Mouse (Mus musculus): ENCODE measurements around the gene Gm33543. TPM values are rescaled to one million over a fixed set of nuclear protein-coding genes. Genes with fewer than 3 reads are reported as not detected.

Gm33543 gene
- polyA plus RNA-seq (2016; fragmentation: Nextera tagmentation; extraction: Ambion mirVana), result not detected in 2 replicates

DNA sequence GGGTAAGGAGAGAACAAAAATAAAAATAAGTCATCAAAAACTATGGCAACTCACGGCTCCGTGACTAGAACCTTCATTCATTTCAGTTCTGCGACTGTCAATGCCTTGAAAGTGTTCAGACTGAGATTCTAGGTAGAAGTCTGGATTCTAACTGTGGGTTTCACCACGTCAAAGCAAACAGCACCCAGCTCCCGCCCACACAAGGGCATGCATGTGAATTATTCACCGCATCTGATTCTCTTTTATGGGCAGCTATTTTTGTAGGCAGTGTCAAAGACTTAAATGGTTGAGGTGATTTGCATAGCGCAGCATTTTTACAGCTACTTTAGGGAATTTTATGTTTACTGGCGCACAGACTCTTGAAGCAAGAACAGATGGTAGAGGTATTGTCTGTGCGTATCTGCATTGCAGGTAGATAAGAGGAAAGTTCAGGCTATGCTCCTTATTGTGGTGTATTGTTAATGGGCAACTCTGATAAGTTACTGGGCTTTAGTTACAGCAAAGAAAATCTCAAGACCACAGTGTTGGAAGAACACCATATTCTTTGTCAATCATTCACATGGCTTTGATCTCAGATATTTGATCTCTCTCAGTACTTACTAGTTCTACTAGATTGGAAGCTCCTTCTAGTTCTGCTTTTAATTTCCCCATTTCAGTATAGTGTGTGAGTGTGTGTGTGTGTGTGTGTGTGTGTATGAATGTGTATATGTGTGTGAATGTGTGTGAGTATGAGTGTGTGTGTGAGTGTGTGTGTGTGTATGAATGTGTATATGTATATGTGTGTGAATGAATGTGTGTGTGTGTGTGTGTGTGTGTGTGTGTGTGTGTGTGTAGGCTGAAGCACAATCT is at the start of gene Gm33543:
Gm33543 (minus strand) TSS at position 142 of the 849 bp plus-strand sequence.
- Histone ChIP-seq H3K36me3 (no peaks in the 10 kb centered on the region), H3K4me1 (replicated peaks) (peaks cover 4% of the 10 kb centered on the region; the same call in 1 of the 2 replicates), H3K4me3 (no peak within 1 kb of the TSS), H3K9me3 (replicated peaks) (peaks cover 3% of the 10 kb centered on the region; the same call in 1 of the 2 replicates), H3K27me3 (replicated peaks) (no peaks in the 10 kb centered on the region), H3K4me2 (no peak within 1 kb of the TSS), H3K9ac (no peak within 1 kb of the TSS), H3K27ac (ENCODE audit: poor library complexity, severe bottlenecking) (no peak within 1 kb of the TSS)
- WGBS, result 79% methylated on average over 9 of the region's 9 CpGs
- no peak for ATAC-seq (ENCODE audit: insufficient number of reproducible peaks, low FRiP score)

GRCm38 (mm10) chr10:95892132-95892531 is 49.4 kb upstream of the Gm33543 start:
- Histone ChIP-seq H3K9ac (no peak overlapping the region), H3K4me1 (replicated peaks) (0 out of 2 replicates have a peak, but pooled peaks cover 3% of the 10 kb centered on the region), H3K27ac (ENCODE audit: poor library complexity, severe bottlenecking) (no peak overlapping the region), H3K4me2 (no peak overlapping the region), H3K4me3 (no peak overlapping the region), H3K9me3 (replicated peaks) (no peaks in the 10 kb centered on the region), H3K36me3 (no peaks in the 10 kb centered on the region), H3K27me3 (replicated peaks) (no peaks in the 10 kb centered on the region)
- ATAC-seq (ENCODE audit: insufficient number of reproducible peaks, low FRiP score), result no peak
- 80% methylated on average over 9 of the region's 9 CpGs for WGBS

GRCm38 (mm10) chr10:95891214-95891960 is 48.7 kb upstream of the Gm33543 start:
- Histone ChIP-seq H3K4me2 (no peak overlapping the region), H3K9me3 (replicated peaks) (no peaks in the 10 kb centered on the region), H3K4me3 (no peak overlapping the region), H3K27me3 (replicated peaks) (no peaks in the 10 kb centered on the region), H3K4me1 (replicated peaks) (0 out of 2 replicates have a peak, but pooled peaks cover 3% of the 10 kb centered on the region), H3K36me3 (no peaks in the 10 kb centered on the region), H3K9ac (no peak overlapping the region), H3K27ac (ENCODE audit: poor library complexity, severe bottlenecking) (no peak overlapping the region)
- no peak for ATAC-seq (ENCODE audit: insufficient number of reproducible peaks, low FRiP score)
- WGBS, result 72% methylated on average over 7 of the region's 7 CpGs

- H3K4me3 ChIP-seq, result no peak overlapping the region
- no peaks in the 10 kb centered on the region for H3K9me3 ChIP-seq (replicated peaks)
- 55% methylated on average over 7 of the region's 7 CpGs for WGBS
- ATAC-seq (ENCODE audit: insufficient number of reproducible peaks, low FRiP score), result no peak
- H3K36me3 ChIP-seq, result no peaks in the 10 kb centered on the region
- H3K4me2 ChIP-seq, result no peak overlapping the region
- no peak overlapping the region for H3K27ac ChIP-seq (ENCODE audit: poor library complexity, severe bottlenecking)
- no peaks in the 10 kb centered on the region for H3K27me3 ChIP-seq (replicated peaks)
- peaks cover 7% of the 10 kb centered on the region; the same call in 1 of the 2 replicates for H3K4me1 ChIP-seq (replicated peaks)
- no peak overlapping the region for H3K9ac ChIP-seq
Measured at GRCm38 (mm10) chr10:95883761-95884517, 41.2 kb upstream of the Gm33543 start.

DNA sequence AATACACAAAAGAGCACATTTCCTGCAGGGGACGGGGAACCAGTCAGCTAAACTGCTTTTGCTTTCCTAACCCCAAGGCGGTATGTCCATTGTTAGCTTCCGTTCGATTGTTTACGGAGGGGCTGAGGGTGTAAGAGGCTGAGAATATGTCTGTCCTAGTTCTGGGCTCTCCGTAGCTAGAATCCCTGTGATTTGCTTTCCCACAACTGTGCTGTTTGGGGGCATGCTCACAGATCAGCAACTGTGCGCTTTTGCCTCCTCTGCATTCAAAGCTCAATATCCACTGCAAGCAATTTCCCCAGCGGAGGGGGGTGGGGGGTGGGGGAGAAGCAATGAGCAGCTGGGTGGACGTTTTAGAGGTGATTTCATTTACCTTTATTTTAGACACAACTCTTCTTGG is 39.3 kb upstream of the Gm33543 start:
- no peaks in the 10 kb centered on the region for H3K27me3 ChIP-seq (replicated peaks)
- H3K4me2 ChIP-seq, result no peak overlapping the region
- peaks cover 7% of the 10 kb centered on the region; the same call in 1 of the 2 replicates for H3K4me1 ChIP-seq (replicated peaks)
- no peak overlapping the region for H3K4me3 ChIP-seq
- H3K36me3 ChIP-seq, result no peaks in the 10 kb centered on the region
- no peaks in the 10 kb centered on the region for H3K9me3 ChIP-seq (replicated peaks)
- H3K9ac ChIP-seq, result no peak overlapping the region
- H3K27ac ChIP-seq (ENCODE audit: poor library complexity, severe bottlenecking), result no peak overlapping the region
- ATAC-seq (ENCODE audit: insufficient number of reproducible peaks, low FRiP score), result no peak
- WGBS, result 64% methylated on average over 9 of the region's 9 CpGs

- Histone ChIP-seq H3K4me3 (no peak overlapping the region), H3K36me3 (no peaks in the 10 kb centered on the region), H3K9me3 (replicated peaks) (no peaks in the 10 kb centered on the region), H3K27ac (ENCODE audit: poor library complexity, severe bottlenecking) (no peak overlapping the region), H3K27me3 (replicated peaks) (no peaks in the 10 kb centered on the region), H3K4me1 (replicated peaks) (peaks cover 7% of the 10 kb centered on the region; the same call in 1 of the 2 replicates), H3K4me2 (no peak overlapping the region), H3K9ac (no peak overlapping the region)
- WGBS, result 84% methylated on average over 17 of the region's 17 CpGs
- ATAC-seq (ENCODE audit: insufficient number of reproducible peaks, low FRiP score), result no peak
Measured at GRCm38 (mm10) chr10:95879983-95880934, 37.5 kb upstream of the Gm33543 start.

GRCm38 (mm10) chr10:95870782-95871181 is 28.1 kb upstream of the Gm33543 start:
- Histone ChIP-seq H3K27ac (ENCODE audit: poor library complexity, severe bottlenecking) (no peak overlapping the region), H3K27me3 (replicated peaks) (no peaks in the 10 kb centered on the region), H3K4me2 (no peak overlapping the region), H3K9me3 (replicated peaks) (no peaks in the 10 kb centered on the region), H3K4me3 (no peak overlapping the region), H3K36me3 (no peaks in the 10 kb centered on the region), H3K4me1 (replicated peaks) (no peaks in the 10 kb centered on the region), H3K9ac (no peak overlapping the region)
- 85% methylated on average over 2 of the region's 2 CpGs for WGBS
- no peak for ATAC-seq (ENCODE audit: insufficient number of reproducible peaks, low FRiP score)

DNA sequence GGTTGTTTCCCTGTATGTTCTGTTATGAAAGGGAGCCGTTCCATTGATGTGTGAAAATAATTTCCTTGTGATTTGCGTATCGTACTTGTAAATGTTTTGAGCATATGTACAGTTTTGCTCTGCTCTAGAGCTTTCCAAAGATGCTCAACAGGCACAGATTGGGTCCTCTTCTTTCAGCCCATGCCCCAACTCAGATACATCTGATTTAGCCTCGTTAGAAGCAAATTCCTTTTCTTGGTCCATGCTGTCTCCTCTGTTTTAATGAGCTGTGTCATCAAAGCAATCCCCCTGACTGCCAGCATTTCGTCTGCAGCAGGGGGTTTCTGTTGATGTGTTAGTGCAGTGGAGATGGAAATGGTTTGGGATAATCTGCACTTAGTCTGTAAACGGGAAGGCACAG is 25.6 kb upstream of the Gm33543 start:
- H3K27me3 ChIP-seq (replicated peaks), result no peaks in the 10 kb centered on the region
- ATAC-seq (ENCODE audit: insufficient number of reproducible peaks, low FRiP score), result no peak
- H3K4me1 ChIP-seq (replicated peaks), result peaks cover 13% of the 10 kb centered on the region
- H3K4me3 ChIP-seq, result no peak overlapping the region
- no peaks in the 10 kb centered on the region for H3K36me3 ChIP-seq
- H3K27ac ChIP-seq (ENCODE audit: poor library complexity, severe bottlenecking), result no peak overlapping the region
- H3K9me3 ChIP-seq (replicated peaks), result no peaks in the 10 kb centered on the region
- H3K4me2 ChIP-seq, result no peak overlapping the region
- no peak overlapping the region for H3K9ac ChIP-seq
- 65% methylated on average over 6 of the region's 6 CpGs for WGBS

DNA sequence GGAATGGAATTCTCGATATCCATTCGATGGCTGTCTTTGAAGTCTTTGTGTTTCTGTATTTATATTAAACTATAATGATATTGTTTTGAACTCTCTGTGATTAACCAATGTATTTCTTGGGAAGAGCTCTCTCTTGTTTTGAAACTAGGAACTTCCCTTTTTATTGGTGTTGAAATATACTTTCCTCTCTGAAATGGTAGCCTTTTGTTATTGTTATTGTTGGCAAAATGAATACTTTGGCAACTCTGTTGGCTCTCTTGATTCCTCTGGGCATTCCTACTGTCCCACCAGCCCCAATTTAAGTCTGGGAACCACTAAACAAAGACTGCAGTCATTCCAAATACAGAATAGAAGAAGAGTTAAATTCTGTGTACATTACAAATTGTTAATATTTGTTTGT is 24.9 kb upstream of the Gm33543 start:
- no peak for ATAC-seq (ENCODE audit: insufficient number of reproducible peaks, low FRiP score)
- no peak overlapping the region for H3K9ac ChIP-seq
- H3K36me3 ChIP-seq, result no peaks in the 10 kb centered on the region
- 91% methylated on average over 2 of the region's 2 CpGs for WGBS
- H3K4me3 ChIP-seq, result no peak overlapping the region
- H3K27ac ChIP-seq (ENCODE audit: poor library complexity, severe bottlenecking), result no peak overlapping the region
- H3K4me2 ChIP-seq, result no peak overlapping the region
- no peaks in the 10 kb centered on the region for H3K9me3 ChIP-seq (replicated peaks)
- peaks cover 13% of the 10 kb centered on the region for H3K4me1 ChIP-seq (replicated peaks)
- no peaks in the 10 kb centered on the region for H3K27me3 ChIP-seq (replicated peaks)
